Mouse (Mus musculus): ENCODE results near the gene Osbpl11. TPM values are rescaled to one million over a fixed set of nuclear protein-coding genes. Genes with fewer than 3 reads are reported as not detected.
"Not testable (repeated sequence)": the region's sequence is repeated elsewhere in the genome, so short reads cannot be mapped to it uniquely, and the experiment has no call there.

Osbpl11 gene
- polyA plus RNA-seq, 1 experiment from 2014 or later = 15.2 TPM

DNA sequence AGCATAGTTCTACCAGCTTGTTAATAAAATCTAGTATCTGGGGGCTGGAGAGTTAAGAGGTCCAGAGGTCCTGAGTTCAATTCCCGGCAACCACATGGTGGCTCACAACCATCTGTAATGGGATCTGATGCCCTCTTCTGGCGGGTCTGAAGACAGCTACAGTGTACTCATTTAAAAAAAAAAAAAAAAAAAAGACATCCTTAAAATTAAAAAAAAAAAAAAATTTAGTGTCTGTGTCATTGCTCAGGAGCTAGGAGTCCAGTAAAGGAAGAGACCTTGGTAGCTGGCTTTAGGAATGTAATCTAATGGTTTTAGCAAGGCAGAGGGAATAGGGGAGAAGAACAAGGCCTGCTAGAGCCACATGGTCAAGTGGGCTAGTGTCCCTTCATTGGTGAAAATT lies 25.9 kb downstream of the Osbpl11 start:
- H3K27ac ChIP-seq = no peak overlapping the region
- WGBS = 83% methylated on average over 2 of the region's 2 CpGs
- H3K4me2 ChIP-seq (replicated peaks) = no peak overlapping the region
- no peak overlapping the region for H3K9ac ChIP-seq
- H3K27me3 ChIP-seq (replicated peaks) = no peaks in the 10 kb centered on the region
- H3K4me1 ChIP-seq (replicated peaks) = no peaks in the 10 kb centered on the region
- H3K36me3 ChIP-seq = peaks cover 12% of the 10 kb centered on the region
- no peak for ATAC-seq
- no peak overlapping the region for H3K4me3 ChIP-seq (replicated peaks)
- no peaks in the 10 kb centered on the region for H3K9me3 ChIP-seq

DNA sequence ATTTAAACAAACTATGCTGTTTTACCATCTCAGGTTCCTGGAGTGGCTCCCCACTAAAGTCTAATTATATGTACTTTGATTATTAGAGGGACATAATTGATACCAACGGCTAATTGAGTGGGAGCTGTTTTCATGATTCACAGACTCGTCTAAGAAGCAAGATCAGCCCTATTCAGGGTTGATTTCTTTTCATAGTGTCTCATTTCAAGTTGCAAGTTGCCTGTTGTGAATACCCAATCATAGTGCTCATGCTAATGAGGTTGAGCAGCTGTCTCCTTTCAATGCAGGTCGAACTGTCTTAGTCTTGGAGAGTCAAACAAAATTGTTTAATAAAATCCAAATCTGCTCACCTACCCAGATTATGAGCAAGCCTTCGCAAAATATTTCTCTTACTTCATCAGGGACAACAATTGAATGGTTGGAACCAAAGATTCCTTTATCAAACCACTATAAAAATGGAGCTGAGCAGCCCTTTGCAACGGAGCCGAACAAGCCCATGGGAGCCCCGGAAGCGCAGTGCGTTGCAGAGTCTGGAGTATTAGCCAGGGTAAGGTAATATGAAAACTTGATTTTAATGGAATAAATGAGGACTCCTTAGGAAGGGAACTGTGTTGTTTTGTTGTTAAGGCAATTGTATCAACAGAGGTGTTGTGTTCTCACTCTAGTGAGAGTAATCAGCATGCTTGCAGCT lies 31.6 kb downstream of the Osbpl11 start:
- Histone ChIP-seq H3K9me3 (no peaks in the 10 kb centered on the region), H3K27me3 (replicated peaks) (no peaks in the 10 kb centered on the region), H3K4me2 (replicated peaks) (no peak overlapping the region), H3K4me3 (replicated peaks) (no peak overlapping the region), H3K27ac (no peak overlapping the region), H3K9ac (no peak overlapping the region), H3K4me1 (replicated peaks) (no peaks in the 10 kb centered on the region), H3K36me3 (peaks cover 9% of the 10 kb centered on the region; the same call in 1 of the 2 replicates)
- 80% methylated on average over 9 of the region's 9 CpGs for WGBS
- no peak for ATAC-seq

DNA sequence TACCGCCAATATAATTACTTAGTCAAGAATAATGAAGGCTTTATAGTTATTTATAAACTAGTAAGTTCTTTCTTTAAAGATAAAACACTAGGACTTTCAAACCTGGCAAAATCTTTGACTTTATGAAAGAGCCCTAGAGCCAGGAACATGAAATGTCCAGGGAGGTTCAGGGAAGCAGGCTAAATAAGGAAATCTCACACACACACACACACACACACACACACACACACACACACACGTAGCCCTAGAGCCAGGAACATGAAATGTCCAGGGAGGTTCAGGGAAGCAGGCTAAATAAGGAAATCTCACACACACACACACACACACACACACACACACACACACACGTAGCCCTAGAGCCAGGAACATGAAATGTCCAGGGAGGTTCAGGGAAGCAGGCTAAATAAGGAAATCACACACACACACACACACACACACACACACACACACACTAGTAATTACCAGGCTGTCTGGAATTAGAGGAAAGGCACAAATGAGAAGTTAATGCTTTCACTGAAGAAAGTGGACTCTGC lies 32.7 kb downstream of the Osbpl11 start:
- not testable (repeated sequence) for H3K36me3 ChIP-seq; H3K9ac ChIP-seq; H3K4me2 ChIP-seq (replicated peaks); H3K4me1 ChIP-seq (replicated peaks); H3K9me3 ChIP-seq; H3K27me3 ChIP-seq (replicated peaks); H3K4me3 ChIP-seq (replicated peaks)
- H3K27ac ChIP-seq = peak overlapping the region; percentile 36; the same call in 1 of the 2 replicates
- peak; percentile 47 for ATAC-seq
- 63% methylated on average over 3 of the region's 3 CpGs for WGBS

DNA sequence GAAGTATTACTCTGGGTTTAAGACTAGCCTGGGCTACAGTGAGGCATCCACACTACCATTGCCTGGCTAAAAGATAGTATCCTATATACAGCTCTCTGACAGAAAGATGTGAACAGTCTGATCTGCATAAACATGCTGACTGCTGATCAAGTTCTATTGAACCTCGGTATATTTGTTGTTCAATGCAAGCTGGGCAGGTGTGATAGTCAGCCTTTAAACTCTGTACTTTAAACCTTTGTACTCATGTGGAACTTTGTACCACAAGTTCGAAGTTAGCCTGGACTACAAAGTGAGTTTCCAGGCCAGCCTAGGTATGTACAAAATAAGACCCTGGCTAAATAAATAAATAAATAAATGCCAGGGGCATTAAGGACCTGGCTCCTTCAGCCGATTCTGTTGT lies 37.6 kb downstream of the Osbpl11 start:
- Histone ChIP-seq H3K4me3 (replicated peaks) (no peak overlapping the region), H3K4me2 (replicated peaks) (no peak overlapping the region), H3K4me1 (replicated peaks) (no peaks in the 10 kb centered on the region), H3K27ac (no peak overlapping the region), H3K36me3 (peaks cover 21% of the 10 kb centered on the region), H3K9ac (no peak overlapping the region), H3K9me3 (no peaks in the 10 kb centered on the region), H3K27me3 (replicated peaks) (no peaks in the 10 kb centered on the region)
- WGBS = 90% methylated on average over 3 of the region's 3 CpGs
- no peak for ATAC-seq

DNA sequence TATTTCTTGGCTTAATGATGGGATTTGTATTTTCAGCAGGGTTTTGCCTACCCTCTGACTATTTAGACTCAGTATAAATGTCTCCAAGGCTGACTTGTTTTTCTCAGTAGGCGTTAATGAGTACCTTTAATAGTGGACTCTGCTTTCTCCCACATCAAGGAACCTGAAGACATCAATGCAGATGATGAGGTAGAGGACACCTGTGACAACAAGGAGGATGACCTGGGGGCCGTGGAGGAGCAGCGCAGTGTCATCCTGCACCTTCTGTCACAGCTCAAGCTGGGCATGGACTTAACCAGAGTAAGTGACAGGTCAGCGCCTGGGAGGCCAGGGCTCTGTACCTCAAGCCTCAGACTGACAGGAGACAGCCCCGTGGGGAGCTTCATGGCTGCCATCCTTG lies 39.5 kb downstream of the Osbpl11 start:
- ATAC-seq = no peak
- Histone ChIP-seq H3K4me3 (replicated peaks) (no peak overlapping the region), H3K9me3 (no peaks in the 10 kb centered on the region), H3K27me3 (replicated peaks) (no peaks in the 10 kb centered on the region), H3K4me2 (replicated peaks) (no peak overlapping the region), H3K9ac (no peak overlapping the region), H3K27ac (no peak overlapping the region), H3K4me1 (replicated peaks) (no peaks in the 10 kb centered on the region), H3K36me3 (peaks cover 31% of the 10 kb centered on the region)
- WGBS = 90% methylated on average over 5 of the region's 5 CpGs

DNA sequence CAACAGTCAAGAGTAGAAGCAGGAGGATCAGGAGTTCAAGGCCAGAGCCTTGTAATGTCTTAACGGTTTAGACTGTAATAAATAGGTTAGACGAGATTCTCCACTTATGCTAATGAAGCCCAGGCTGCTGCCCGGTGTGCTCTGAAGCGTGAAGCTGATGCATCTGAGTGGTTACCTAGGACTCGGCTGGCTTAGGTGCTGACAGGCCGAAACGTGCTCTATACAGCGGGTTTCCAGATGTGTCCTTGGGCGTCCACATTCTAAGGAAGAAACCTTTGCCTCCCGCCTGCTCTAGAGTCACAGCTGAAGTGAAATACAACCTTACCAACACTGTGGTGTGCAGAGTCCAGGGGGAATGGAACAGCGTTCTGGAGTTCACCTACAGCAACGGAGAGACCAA lies 49.3 kb downstream of the Osbpl11 start:
- no peaks in the 10 kb centered on the region for H3K9me3 ChIP-seq
- H3K4me1 ChIP-seq (replicated peaks) = no peaks in the 10 kb centered on the region
- 90% methylated on average over 12 of the region's 12 CpGs for WGBS
- ATAC-seq = no peak
- H3K4me3 ChIP-seq (replicated peaks) = no peak overlapping the region
- H3K27ac ChIP-seq = no peak overlapping the region
- no peaks in the 10 kb centered on the region for H3K27me3 ChIP-seq (replicated peaks)
- H3K9ac ChIP-seq = no peak overlapping the region
- H3K36me3 ChIP-seq = 0 out of 2 replicates have a peak, but pooled peaks cover 2% of the 10 kb centered on the region
- no peak overlapping the region for H3K4me2 ChIP-seq (replicated peaks)

DNA sequence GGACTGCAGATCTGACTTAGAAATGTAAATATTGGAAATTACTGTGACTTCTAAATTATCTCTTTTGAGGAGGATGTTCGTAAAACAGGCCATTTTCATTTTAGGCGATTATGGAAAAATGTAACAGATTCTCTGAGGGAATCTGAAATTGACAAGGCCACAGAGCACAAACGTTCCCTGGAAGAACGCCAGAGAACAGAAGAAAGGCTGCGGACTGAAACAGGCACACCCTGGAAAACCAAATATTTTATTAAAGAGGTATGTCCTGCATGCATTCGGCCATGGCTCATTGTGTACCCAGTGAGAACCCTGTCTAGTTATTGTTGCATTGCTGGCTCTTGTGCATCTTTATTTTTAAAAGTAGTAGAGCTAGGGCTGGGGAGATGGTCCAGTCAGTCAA lies 51.3 kb downstream of the Osbpl11 start:
- WGBS = 69% methylated on average over 6 of the region's 6 CpGs
- H3K9ac ChIP-seq = no peak overlapping the region
- H3K4me3 ChIP-seq (replicated peaks) = no peak overlapping the region
- ATAC-seq = no peak
- H3K27ac ChIP-seq = no peak overlapping the region
- H3K36me3 ChIP-seq = peaks cover 7% of the 10 kb centered on the region; the same call in 1 of the 2 replicates
- H3K9me3 ChIP-seq = no peaks in the 10 kb centered on the region
- no peak overlapping the region for H3K4me2 ChIP-seq (replicated peaks)
- H3K27me3 ChIP-seq (replicated peaks) = no peaks in the 10 kb centered on the region
- H3K4me1 ChIP-seq (replicated peaks) = no peaks in the 10 kb centered on the region

DNA sequence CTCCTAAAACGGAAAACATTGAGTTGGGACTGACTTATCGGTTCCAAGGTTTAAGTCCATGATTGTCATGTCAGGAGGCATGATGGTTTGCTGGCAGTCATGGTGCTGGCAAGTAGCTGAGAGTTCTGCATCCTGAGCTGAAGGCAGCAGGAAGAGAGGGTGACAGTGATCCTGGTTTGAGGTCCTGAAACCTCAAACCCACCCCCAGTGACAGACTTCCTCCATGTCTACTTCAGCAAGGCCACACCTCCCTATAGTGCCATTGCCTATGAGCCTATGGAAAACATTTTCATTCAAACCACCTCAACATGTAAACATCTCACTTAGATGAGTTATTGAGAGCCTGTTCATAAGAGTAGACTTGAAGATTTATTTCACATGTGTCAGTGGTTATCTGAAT lies 54.4 kb downstream of the Osbpl11 start:
- H3K36me3 ChIP-seq = peaks cover 25% of the 10 kb centered on the region; the same call in 1 of the 2 replicates
- H3K27me3 ChIP-seq (replicated peaks) = no peaks in the 10 kb centered on the region
- H3K4me1 ChIP-seq (replicated peaks) = no peaks in the 10 kb centered on the region
- H3K4me3 ChIP-seq (replicated peaks) = no peak overlapping the region
- no peak overlapping the region for H3K27ac ChIP-seq
- no peaks in the 10 kb centered on the region for H3K9me3 ChIP-seq
- H3K9ac ChIP-seq = no peak overlapping the region
- no peak for ATAC-seq
- 91% methylated on average over 2 of the region's 2 CpGs for WGBS
- no peak overlapping the region for H3K4me2 ChIP-seq (replicated peaks)

DNA sequence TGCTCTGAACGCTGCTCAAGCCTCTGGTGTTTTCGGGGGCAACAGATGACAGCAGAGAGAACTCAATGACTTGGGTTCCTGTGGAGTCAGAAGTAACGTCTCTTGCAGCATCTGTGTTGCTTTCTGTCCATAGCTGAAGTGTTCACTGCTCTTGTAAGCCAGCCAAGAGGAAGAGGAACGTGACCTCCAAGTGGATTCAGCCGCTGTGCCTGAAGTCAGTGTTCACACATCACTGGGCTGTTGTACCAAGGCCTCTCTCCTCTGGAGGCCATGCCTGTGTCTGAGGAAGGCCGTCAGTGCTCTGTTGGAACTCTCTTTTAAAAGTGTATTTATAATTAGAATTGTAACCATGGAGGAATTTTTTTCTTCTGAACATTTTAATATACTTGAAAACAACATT lies 57.2 kb downstream of the Osbpl11 start:
- peaks cover 25% of the 10 kb centered on the region; the same call in 1 of the 2 replicates for H3K36me3 ChIP-seq

DNA sequence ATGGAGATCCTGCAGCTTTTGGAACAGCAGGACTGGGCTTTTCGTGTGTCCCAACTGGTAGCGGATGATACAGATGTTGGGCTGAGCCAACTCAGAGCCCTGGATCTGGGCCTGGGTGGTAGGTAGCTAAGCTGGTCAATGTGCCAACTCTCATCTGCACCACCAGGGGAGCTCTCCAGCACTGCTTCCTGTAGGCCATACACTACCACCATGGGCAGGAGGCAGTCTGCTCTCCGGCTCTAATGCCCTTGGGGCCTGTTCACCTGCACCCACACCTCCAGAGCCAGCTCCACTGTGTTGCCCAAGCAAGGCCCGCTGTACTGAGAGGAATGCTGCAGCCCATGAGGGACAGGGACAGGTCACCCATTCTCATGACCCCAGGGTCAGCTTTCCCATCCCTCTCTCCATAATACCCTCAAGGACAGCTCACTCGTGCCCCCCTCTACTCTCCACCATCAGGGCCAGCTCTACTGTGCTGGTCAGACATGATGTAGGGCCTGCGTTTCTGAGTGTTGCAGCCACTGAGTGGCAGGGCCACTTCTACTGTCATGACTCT lies 59.3 kb downstream of the Osbpl11 start:
- H3K27ac ChIP-seq = no peak overlapping the region
- H3K4me3 ChIP-seq (replicated peaks) = no peak overlapping the region
- H3K4me1 ChIP-seq (replicated peaks) = no peaks in the 10 kb centered on the region
- ATAC-seq = 0 out of 2 replicates have a peak, but pooled peaks have one; percentile 49
- no peak overlapping the region for H3K9ac ChIP-seq
- H3K27me3 ChIP-seq (replicated peaks) = no peaks in the 10 kb centered on the region
- WGBS = 88% methylated on average over 6 of the region's 6 CpGs
- no peak overlapping the region for H3K4me2 ChIP-seq (replicated peaks)
- peaks cover 23% of the 10 kb centered on the region; the same call in 1 of the 2 replicates for H3K36me3 ChIP-seq
- H3K9me3 ChIP-seq = no peaks in the 10 kb centered on the region

More for the DNA sequence above, 57.2 kb downstream of the Osbpl11 start:
- Histone ChIP-seq H3K4me3 (replicated peaks) (no peak overlapping the region), H3K9ac (no peak overlapping the region), H3K9me3 (no peaks in the 10 kb centered on the region), H3K27me3 (replicated peaks) (no peaks in the 10 kb centered on the region), H3K27ac (no peak overlapping the region), H3K4me2 (replicated peaks) (no peak overlapping the region), H3K4me1 (replicated peaks) (no peaks in the 10 kb centered on the region)
- no peak for ATAC-seq
- WGBS = 78% methylated on average over 6 of the region's 6 CpGs

DNA sequence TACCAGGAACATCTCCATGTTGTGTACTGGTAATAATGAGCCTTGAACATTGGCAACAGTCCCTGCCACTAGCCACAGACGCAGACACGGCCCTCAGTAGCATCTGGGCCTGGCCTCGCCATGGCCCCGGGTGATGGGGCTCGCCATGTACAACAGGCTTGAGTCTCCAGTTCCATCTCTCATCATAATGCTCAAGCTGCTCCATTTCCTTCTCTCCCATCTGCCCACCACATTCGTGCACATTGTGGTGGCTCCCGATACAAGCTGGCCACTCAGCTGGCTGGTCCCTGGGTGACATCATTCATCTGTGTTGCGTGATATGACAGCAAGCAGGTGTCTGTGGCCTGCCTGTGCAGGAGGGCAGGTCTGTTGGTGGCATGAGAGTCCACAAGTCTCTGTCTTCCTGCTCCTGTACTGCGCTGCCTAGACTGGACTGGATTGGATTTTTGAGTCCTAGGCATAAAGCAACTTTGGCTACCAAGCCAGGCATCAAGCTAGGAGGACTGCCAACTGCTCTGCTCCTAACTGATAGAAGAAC lies 60.1 kb downstream of the Osbpl11 start:
- WGBS = 89% methylated on average over 9 of the region's 9 CpGs
- H3K27me3 ChIP-seq (replicated peaks) = no peaks in the 10 kb centered on the region
- H3K27ac ChIP-seq = no peak overlapping the region
- no peak overlapping the region for H3K9ac ChIP-seq
- no peaks in the 10 kb centered on the region for H3K4me1 ChIP-seq (replicated peaks)
- no peak overlapping the region for H3K4me2 ChIP-seq (replicated peaks)
- H3K4me3 ChIP-seq (replicated peaks) = no peak overlapping the region
- H3K9me3 ChIP-seq = no peaks in the 10 kb centered on the region
- H3K36me3 ChIP-seq = peaks cover 19% of the 10 kb centered on the region; the same call in 1 of the 2 replicates
- ATAC-seq = no peak

DNA sequence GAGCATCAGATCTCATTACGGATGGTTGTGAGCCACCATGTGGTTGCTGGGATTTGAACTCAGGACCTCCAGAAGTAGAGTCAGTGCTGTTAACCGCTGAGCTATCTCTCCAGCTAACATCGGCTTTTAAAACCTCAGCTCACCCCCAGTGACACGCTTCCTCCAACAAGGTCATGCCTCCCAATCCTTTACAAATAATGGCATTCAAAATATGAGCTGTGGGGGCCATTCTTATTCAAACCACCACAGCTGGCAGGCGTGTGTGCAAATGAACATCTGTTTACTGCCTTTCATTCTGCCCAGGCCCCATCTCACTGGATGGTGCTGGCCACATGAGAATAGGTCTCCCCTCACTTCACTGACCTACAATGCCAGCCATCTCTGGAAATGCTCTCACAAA lies 61.7 kb downstream of the Osbpl11 start:
- no peak for ATAC-seq
- Histone ChIP-seq H3K4me1 (replicated peaks) (no peaks in the 10 kb centered on the region), H3K9ac (no peak overlapping the region), H3K4me3 (replicated peaks) (no peak overlapping the region), H3K9me3 (no peaks in the 10 kb centered on the region), H3K27ac (no peak overlapping the region), H3K36me3 (peaks cover 14% of the 10 kb centered on the region; the same call in 1 of the 2 replicates), H3K4me2 (replicated peaks) (no peak overlapping the region), H3K27me3 (replicated peaks) (no peaks in the 10 kb centered on the region)
- WGBS = 92% methylated on average over 5 of the region's 5 CpGs
